Mouse (Mus musculus): ENCODE data around the gene Speer4f2. TPM values are rescaled to one million over a fixed set of nuclear protein-coding genes. Genes with fewer than 3 reads are reported as not detected.

Gene Speer4f2
- total RNA-seq, 2 experiments from 2014 or later: not detected

Other genes with a start within 250 kb of the Speer4f2 start
- gene Speer4f1, start 102.9 kb downstream of the Speer4f2 start, total RNA-seq (2021): not detected
- 10 to 100 TPM; 25.0 to 26.5 TPM for gene Sema3c, start 201.1 kb downstream of the Speer4f2 start, total RNA-seq (2021)